Mouse (Mus musculus) MEL (cell line): ENCODE measurements around the gene Corin. TPM values are rescaled to one million over a fixed set of nuclear protein-coding genes. Genes with fewer than 3 reads are reported as not detected.

Experiments used
- DNase-seq: peaks from one replicate; pipeline ENCODE4 v3.0.0; 2011; ENCODE audit warnings: low read depth, low spot score
- H3K27ac ChIP-seq: 2 replicates; pipeline ENCODE4 v1.5.1; 2012; ENCODE audit warnings: low read depth, mild to moderate bottlenecking, control low read depth, low read length, moderate library complexity; ENCODE audit not compliant: control insufficient read depth
- H3K27me3 ChIP-seq, 2 experiments: fragments of 150-350 bp in 1 of 2; sonication (generic) in 1 of 2; 2 replicates each; pipeline ENCODE4 v1.6.1; 2012; ENCODE audit warnings: low read length in 2 of 2, mild to moderate bottlenecking in 2 of 2, improper control_type of control experiment in 1 of 2, moderate library complexity in 1 of 2; ENCODE audit not compliant: insufficient read depth in 2 of 2, control insufficient read depth in 1 of 2
- H3K36me3 ChIP-seq, 2 experiments: 2 replicates each; pipeline ENCODE4 v1.6.1; 2012 to 2014; ENCODE audit warnings: low read length in 2 of 2, improper control_type of control experiment in 1 of 2, inconsistent platforms in 1 of 2, mild to moderate bottlenecking in 1 of 2; ENCODE audit not compliant: insufficient read depth in 2 of 2, control insufficient read depth in 1 of 2
- H3K4me1 ChIP-seq, 2 experiments: fragments of 150-350 bp in 1 of 2; sonication (generic) in 1 of 2; 2 replicates each; pipeline ENCODE4 v1.6.1; 2012; ENCODE audit warnings: low read length in 2 of 2, improper control_type of control experiment in 1 of 2, mild to moderate bottlenecking in 1 of 2; ENCODE audit not compliant: insufficient read depth in 2 of 2, control insufficient read depth in 1 of 2
- H3K4me3 ChIP-seq, 2 experiments: fragments of 150-350 bp in 1 of 2; sonication (generic) in 1 of 2; 2 replicates each; pipeline ENCODE4 v1.5.1; 2012; ENCODE audit warnings: low read depth in 2 of 2, low read length in 2 of 2, mild to moderate bottlenecking in 2 of 2, moderate library complexity in 2 of 2, control low read depth in 1 of 2, improper control_type of control experiment in 1 of 2; ENCODE audit not compliant: control insufficient read depth in 1 of 2, insufficient read depth in 1 of 2
- H3K79me2 ChIP-seq: 2 replicates; pipeline ENCODE4 v1.6.1; 2012; ENCODE audit warnings: mild to moderate bottlenecking, low read length, moderate library complexity; ENCODE audit not compliant: control insufficient read depth, poor library complexity, insufficient read depth
- H3K9ac ChIP-seq: 2 replicates; pipeline ENCODE4 v1.6.1; 2012; ENCODE audit warnings: low read depth, mild to moderate bottlenecking, control low read depth, low read length, moderate library complexity; ENCODE audit not compliant: control insufficient read depth, poor library complexity, severe bottlenecking
- H3K9me3 ChIP-seq: fragments of 150-350 bp; sonication (generic); replicated peaks from 2 replicates; pipeline ENCODE4 v1.6.1; 2012; ENCODE audit warnings: mild to moderate bottlenecking, low read length, improper control_type of control experiment, moderate library complexity; ENCODE audit not compliant: insufficient read depth
- CHD1 ChIP-seq: IDR thresholded peaks from 2 replicates; pipeline ENCODE4 v1.6.1; 2012; ENCODE audit warnings: low read depth, mild to moderate bottlenecking, inconsistent platforms, low read length, improper control_type of control experiment
- CTCF ChIP-seq, 3 experiments: IDR thresholded peaks in 2 of 3; conservative IDR thresholded peaks in 1 of 3; 2 replicates each; pipeline ENCODE4 v1.5.1; 2011 to 2012; ENCODE audit warnings: low read length in 3 of 3, low read depth in 2 of 3, mild to moderate bottlenecking in 2 of 3, improper control_type of control experiment in 1 of 3, inconsistent platforms in 1 of 3, mixed read lengths in 1 of 3, moderate library complexity in 1 of 3; ENCODE audit not compliant: control insufficient read depth in 1 of 3, insufficient read depth in 1 of 3, poor library complexity in 1 of 3, severe bottlenecking in 1 of 3
- E2F4 ChIP-seq: IDR thresholded peaks from 2 replicates; pipeline ENCODE4 v1.6.1; 2011; ENCODE audit warnings: low read depth, low read length, improper control_type of control experiment, borderline replicate concordance
- JUND ChIP-seq: IDR thresholded peaks from 2 replicates; pipeline ENCODE4 v1.6.1; 2011; ENCODE audit warnings: low read depth, mild to moderate bottlenecking, improper control_type of control experiment, low read length
- MAX ChIP-seq: IDR thresholded peaks from 2 replicates; pipeline ENCODE4 v1.6.1; 2011; ENCODE audit warnings: low read length, improper control_type of control experiment
- MYC ChIP-seq: IDR thresholded peaks from 2 replicates; pipeline ENCODE4 v1.6.1; 2011; ENCODE audit warnings: low read depth, mild to moderate bottlenecking, low read length, improper control_type of control experiment, moderate library complexity
- NRF1 ChIP-seq: IDR thresholded peaks from 2 replicates; pipeline ENCODE4 v1.6.1; 2014; ENCODE audit warnings: low read depth, mild to moderate bottlenecking, inconsistent platforms, low read length, improper control_type of control experiment, moderate library complexity; ENCODE audit not compliant: poor library complexity, insufficient read depth, severe bottlenecking
- RAD21 ChIP-seq: IDR thresholded peaks from 2 replicates; pipeline ENCODE4 v1.6.1; 2011; ENCODE audit warnings: mild to moderate bottlenecking, low read depth, low read length, improper control_type of control experiment
- RCOR1 ChIP-seq: IDR thresholded peaks from 2 replicates; pipeline ENCODE4 v1.6.1; 2012; ENCODE audit warnings: low read depth, mild to moderate bottlenecking, inconsistent platforms, low read length, improper control_type of control experiment
- TBP ChIP-seq: IDR thresholded peaks from 2 replicates; pipeline ENCODE4 v1.8.0; 2011; ENCODE audit warnings: low read depth, low read length, improper control_type of control experiment
- TCF12 ChIP-seq: IDR thresholded peaks from 2 replicates; pipeline ENCODE4 v1.6.1; 2014; ENCODE audit warnings: low read depth, mild to moderate bottlenecking, inconsistent platforms, low read length, improper control_type of control experiment, moderate library complexity
- USF2 ChIP-seq, 2 experiments: IDR thresholded peaks; 2 replicates each; pipeline ENCODE4 v1.6.1; 2011 to 2012; ENCODE audit warnings: improper control_type of control experiment in 2 of 2, low read length in 2 of 2, borderline replicate concordance in 1 of 2, inconsistent platforms in 1 of 2, low read depth in 1 of 2, mild to moderate bottlenecking in 1 of 2; ENCODE audit not compliant: insufficient read depth in 1 of 2
- ZNF384 ChIP-seq: IDR thresholded peaks from 2 replicates; pipeline ENCODE4 v1.6.1; 2012; ENCODE audit warnings: low read depth, mild to moderate bottlenecking, inconsistent platforms, low read length, improper control_type of control experiment
- polyA plus RNA-seq, 2 experiments: library from polyadenylated mRNA; stranded (reverse) in 1 of 2; unstranded in 1 of 2; fragments of >175 nt in 1 of 2; fragments of >200 nt in 1 of 2; gene quantifications; 2 replicates each; pipeline versions ENCODE4 v1.2.1 to v1.2.4; 2012; ENCODE audit warnings: low replicate concordance in 2 of 2, low read depth in 1 of 2; ENCODE audit not compliant: insufficient read length in 2 of 2, insufficient read depth in 1 of 2, missing spikeins in 1 of 2
- total RNA-seq: library from RNA; depleted of rRNA; stranded (reverse); fragments of 300-350 nt; gene quantifications from 2 replicates; pipeline ENCODE4 v1.2.3, GENCODE M21; 2012

Corin gene
- total and polyA plus RNA-seq, 3 experiments, result not detected

- no peaks in the 10 kb centered on the region for H3K79me2 ChIP-seq
Observed at GRCm38 (mm10) chr5:72332901-72333300, 171.4 kb downstream of the Corin start.

DNA sequence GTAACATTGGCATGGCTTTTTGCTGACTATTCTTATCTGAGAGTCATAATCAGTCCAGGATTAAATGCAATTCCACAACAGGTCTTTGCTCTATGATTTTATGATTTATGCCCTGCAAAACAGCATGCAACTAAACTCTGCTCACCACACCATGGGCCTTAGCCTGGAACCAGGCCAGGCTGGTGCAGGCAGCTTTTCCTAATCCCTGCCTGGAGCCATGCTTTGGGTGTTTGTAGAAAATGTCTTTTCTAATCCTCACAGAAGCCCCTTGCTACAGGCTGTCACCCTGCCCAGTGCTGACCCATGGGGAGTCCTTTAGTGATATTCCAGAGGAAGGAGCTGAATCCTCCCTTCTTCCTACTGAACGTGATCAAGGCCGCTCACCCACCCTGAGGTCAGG lies 173.1 kb downstream of the Corin start:
- Histone ChIP-seq H3K27ac (no peak overlapping the region), H3K9ac (no peak overlapping the region)
- no peak for TF ChIP-seq TBP
- TF ChIP-seq MAX, result no peak
- no peak for TF ChIP-seq MYC
- TF ChIP-seq, all 39 proteins: peak for 0

More at GRCm38 (mm10) chr5:72332901-72333300, 171.4 kb downstream of the Corin start:
- no peak for DNase-seq
- no peaks in the 10 kb centered on the region; a peak in 2 of 4 replicates for H3K27me3 ChIP-seq
- no peaks in the 10 kb centered on the region for H3K36me3 ChIP-seq
- no peak overlapping the region for H3K9ac ChIP-seq
- no peak overlapping the region for H3K4me3 ChIP-seq
- H3K9me3 ChIP-seq, result no peaks in the 10 kb centered on the region
- H3K27ac ChIP-seq, result no peak overlapping the region
- H3K4me1 ChIP-seq, result no peaks in the 10 kb centered on the region
- TF ChIP-seq CTCF (IDR thresholded peaks at IDR 0.05 in 2 of 3, conservative IDR thresholded peaks at IDR 0.05 in 1 of 3; ENCODE audit: control insufficient read depth in 1 of 3, insufficient read depth in 1 of 3, low read depth in 2 of 3, low read length in 3 of 3, poor library complexity in 1 of 3, severe bottlenecking in 1 of 3), result no peak
- no peak for TF ChIP-seq NRF1
- TF ChIP-seq RAD21, result no peak
- no peak for TF ChIP-seq TCF12
- no peak for TF ChIP-seq CHD1
- TF ChIP-seq ZNF384, result no peak
- TF ChIP-seq RCOR1, result no peak
- TF ChIP-seq E2F4, result no peak
- TF ChIP-seq USF2 (IDR thresholded peaks at IDR 0.05; ENCODE audit: borderline replicate concordance in 1 of 2, insufficient read depth in 1 of 2, low read depth in 1 of 2, low read length in 2 of 2), result no peak

GRCm38 (mm10) chr5:72330648-72331047 lies 173.6 kb downstream of the Corin start:
- Histone ChIP-seq H3K9me3 (no peaks in the 10 kb centered on the region), H3K27ac (no peak overlapping the region), H3K27me3 (no peaks in the 10 kb centered on the region; a peak in 3 of 4 replicates), H3K9ac (no peak overlapping the region), H3K4me3 (no peak overlapping the region), H3K79me2 (no peaks in the 10 kb centered on the region), H3K4me1 (no peaks in the 10 kb centered on the region), H3K36me3 (no peaks in the 10 kb centered on the region)
- no peak for TF ChIP-seq JUND
- no peak for DNase-seq

More for the DNA sequence above, 173.1 kb downstream of the Corin start:
- Histone ChIP-seq H3K9me3 (no peaks in the 10 kb centered on the region), H3K4me1 (no peaks in the 10 kb centered on the region), H3K27me3 (no peaks in the 10 kb centered on the region; a peak in 2 of 4 replicates), H3K36me3 (no peaks in the 10 kb centered on the region), H3K79me2 (no peaks in the 10 kb centered on the region), H3K4me3 (no peak overlapping the region)
- DNase-seq, result no peak
